Comparison of ENCODE assay signal across 8 mouse cellular contexts in the genomic region with DNA sequence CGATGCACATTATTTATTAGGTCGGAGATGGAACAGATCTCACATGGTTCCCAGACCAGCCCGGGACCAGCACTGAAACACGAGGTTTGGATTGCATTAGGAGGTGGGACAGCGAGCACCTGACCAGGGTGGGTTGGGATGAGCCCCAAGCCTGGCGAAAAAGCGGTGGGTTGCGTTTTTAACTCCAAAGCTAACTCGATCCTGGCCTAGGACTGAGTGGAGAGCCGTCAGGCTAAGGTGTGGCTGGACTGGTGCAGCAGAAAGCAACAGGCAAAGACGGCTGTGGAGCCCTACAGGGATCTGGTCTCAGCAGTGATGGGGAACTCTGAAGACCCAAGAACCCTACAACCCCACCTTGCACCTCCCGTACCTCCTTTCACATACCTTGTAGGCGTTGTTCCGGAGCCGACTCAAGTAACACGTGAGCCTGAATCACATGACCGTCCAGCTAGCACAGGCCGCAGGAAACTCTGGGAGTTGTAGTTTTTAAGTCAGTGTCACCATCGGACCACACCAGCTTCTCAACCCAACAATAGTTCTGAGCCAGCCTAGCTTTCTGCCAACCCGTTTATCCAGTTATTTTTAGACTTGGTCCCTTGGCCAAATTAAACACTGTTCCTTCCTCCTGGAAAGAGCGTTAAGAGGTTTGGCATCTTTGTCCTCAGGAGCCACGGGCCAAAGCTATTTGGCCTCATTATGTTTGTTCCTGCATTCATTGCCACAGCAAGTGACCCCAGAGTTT. TPM values are rescaled to one million over a fixed set of nuclear protein-coding genes. Genes with fewer than 3 reads are reported as not detected.
DNase-seq lines count a peak whose midpoint lies in the region; ATAC-seq and TF ChIP-seq lines count a peak whose summit lies in the region.

A gene (minus strand): TSS at position 438 of the 742 bp plus-strand sequence.

- H3K36me3 ChIP-seq in lung, embryonic 14.5 days (ENCODE audit: insufficient read depth), result peaks cover under 1% of the 10 kb centered on the region

- peak within 1 kb of the TSS; percentile 74 for H3K4me2 ChIP-seq in lung, embryonic 14.5 days

- no peaks in the 10 kb centered on the region for H3K27me3 ChIP-seq in lung, embryonic 14.5 days (ENCODE audit: insufficient read depth, low read length)

- peak within 1 kb of the TSS; percentile 62 for H3K9ac ChIP-seq in lung, embryonic 14.5 days

- H3K4me1 ChIP-seq in lung, embryonic 14.5 days (ENCODE audit: insufficient read depth), result no peaks in the 10 kb centered on the region

- H3K9me3 ChIP-seq in lung, embryonic 14.5 days (ENCODE audit: low read depth, low read length), result no peaks in the 10 kb centered on the region

- H3K27ac ChIP-seq in lung, embryonic 14.5 days (ENCODE audit: low read depth), result peak within 1 kb of the TSS; percentile 13; the same call in 1 of the 2 replicates

- peak; percentile 87 to 92 for ATAC-seq in hematopoietic stem cell, adult 5-6 weeks (replicated peaks in 1 of 2; ENCODE audit: insufficient read depth in 1 of 2, low FRiP score in 2 of 2, low TSS enrichment in 1 of 2, low read depth in 1 of 2, poor library complexity in 2 of 2, severe bottlenecking in 2 of 2)
- ATAC-seq in lung, embryonic 14.5 days (ENCODE audit: insufficient read depth), result peak; percentile 98
- ATAC-seq in neutrophil, adult 5-6 weeks (ENCODE audit: extremely low read depth, insufficient number of reproducible peaks, low FRiP score, poor library complexity, severe bottlenecking), result peak; percentile 91

- peak; percentile 94 for DNase-seq in MN1 (ENCODE audit: low spot score)
- DNase-seq in cerebellum, adult 8-10 months, result peak; percentile 71
- DNase-seq in forelimb bud, embryonic 11.5 days (ENCODE audit: low read depth, low spot score), result peak; percentile 85
- DNase-seq in layer of hippocampus, adult 8-10 months (ENCODE audit: low spot score in 2 of 2), result peak; percentile 83 to 86
- DNase-seq in lung, embryonic 14.5 days, result peak; percentile 88
- DNase-seq in thymus, adult 18-20 months, result peak; percentile 40 to 62

- peak within 1 kb of the TSS; percentile 60 for H3K4me3 ChIP-seq in lung, embryonic 14.5 days (ENCODE audit: low read depth, low read length)

- TF ChIP-seq CTCF in lung, embryonic 14.5 days (IDR thresholded peaks at IDR 0.05; ENCODE audit: low read depth), result no peak

- 13% methylated on average over 22 of the region's 22 CpGs for WGBS in lung, embryonic 14.5 days

RNA-seq across cellular contexts. Expression of the gene that starts here (rescaled TPM):
- total RNA-seq in hematopoietic stem cell, adult 5-6 weeks (2017), result 6.0 and 9.5 TPM in 2 replicates
- 10 to 100 TPM; 29.0 to 32.8 (median 29.8) TPM for total RNA-seq in layer of hippocampus, adult 8-10 months (2022)
- 12.9 and 14.1 TPM in 2 replicates for polyA plus RNA-seq in lung, embryonic 14.5 days (2014; fragmentation: Nextera tagmentation; extraction: Ambion mirVana)
- total RNA-seq in neutrophil, adult 5-6 weeks (2017), result 13.0 and 14.6 TPM in 2 replicates

Comparison
In these comparisons a context has a peak if more than half of its experiments do, and no peak if none do; other contexts are left out.
1. Peak in every context shown above with its lines: DNase-seq, ATAC-seq, H3K4me3 ChIP-seq and H3K27ac ChIP-seq.